Mouse (Mus musculus) CD4-positive naive resting alpha-beta T cell, adult 57 days (primary cell): ENCODE measurements around the gene Celsr1. TPM values are rescaled to one million over a fixed set of nuclear protein-coding genes. Genes with fewer than 3 reads are reported as not detected.

Experiments used
- total RNA-seq: library from RNA; stranded (reverse); gene quantifications from one replicate; pipeline ENCODE4 v1.2.4, GENCODE M21; 2023

The Celsr1 gene
- 19.8 TPM for total RNA-seq

GRCm38 (mm10) chr15:86033191-86033841 is at the start of gene Celsr1:
TSS of gene Celsr1 (minus strand) at chr15:86033777.

DNA sequence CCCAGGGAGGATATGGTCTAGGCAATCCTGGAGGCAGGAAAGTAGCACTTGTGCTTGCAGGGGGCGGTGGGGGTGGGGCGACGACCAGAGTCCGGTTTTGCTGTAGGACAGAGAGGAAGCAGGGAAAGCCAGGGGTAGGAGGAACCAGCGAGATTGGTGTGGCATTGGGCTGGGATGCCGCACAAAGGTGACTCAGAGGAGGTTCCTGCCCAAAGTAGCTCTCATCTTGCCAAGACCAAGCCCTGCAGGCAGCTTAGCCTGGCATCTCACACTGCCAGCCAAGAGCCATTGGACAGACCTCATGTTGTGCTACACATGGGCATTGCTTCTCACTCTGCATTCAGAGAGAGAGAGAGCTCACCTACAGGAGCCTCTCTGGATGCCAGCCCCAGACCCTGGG is 23.8 kb upstream of the Celsr1 start, which contains the start of gene Gramd4:
Gene Gramd4 (plus strand): TSS at position 283 of the 400 bp plus-strand sequence.

DNA sequence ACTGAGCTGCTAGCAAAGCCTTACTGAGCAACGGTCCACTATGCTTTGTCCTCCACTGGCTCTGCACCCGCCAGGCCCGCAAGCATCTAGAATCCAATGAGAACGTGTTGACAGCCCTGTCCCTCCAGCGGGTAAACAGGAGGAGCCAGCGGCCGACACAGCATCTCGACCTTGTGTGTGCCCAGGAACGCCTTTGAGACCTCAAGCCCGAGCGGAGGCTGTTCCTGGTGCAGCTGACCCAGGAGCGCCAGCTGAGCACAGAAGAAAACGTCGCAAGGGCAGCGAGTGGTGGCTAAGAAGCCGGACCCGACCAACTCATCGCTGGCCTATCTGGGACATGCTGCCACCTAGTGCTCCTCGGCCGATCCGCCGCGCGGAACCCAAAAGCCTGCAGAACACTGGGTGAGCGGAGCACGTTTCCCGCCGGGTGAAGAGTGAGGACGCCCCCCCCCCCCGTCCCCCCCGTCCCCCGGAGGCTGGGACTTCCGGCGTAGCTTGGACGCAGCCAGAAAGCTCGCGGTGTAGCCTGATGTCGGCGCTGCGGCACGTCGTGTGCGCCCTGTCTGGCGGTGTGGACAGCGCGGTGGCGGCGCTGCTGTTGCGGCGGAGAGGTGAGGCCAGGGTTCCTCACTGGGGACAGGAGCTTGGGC is 154.6 kb downstream of the Celsr1 start, which contains the start of gene Trmu:
Gene Trmu (plus strand): TSS at position 465 of the 650 bp plus-strand sequence.

DNA sequence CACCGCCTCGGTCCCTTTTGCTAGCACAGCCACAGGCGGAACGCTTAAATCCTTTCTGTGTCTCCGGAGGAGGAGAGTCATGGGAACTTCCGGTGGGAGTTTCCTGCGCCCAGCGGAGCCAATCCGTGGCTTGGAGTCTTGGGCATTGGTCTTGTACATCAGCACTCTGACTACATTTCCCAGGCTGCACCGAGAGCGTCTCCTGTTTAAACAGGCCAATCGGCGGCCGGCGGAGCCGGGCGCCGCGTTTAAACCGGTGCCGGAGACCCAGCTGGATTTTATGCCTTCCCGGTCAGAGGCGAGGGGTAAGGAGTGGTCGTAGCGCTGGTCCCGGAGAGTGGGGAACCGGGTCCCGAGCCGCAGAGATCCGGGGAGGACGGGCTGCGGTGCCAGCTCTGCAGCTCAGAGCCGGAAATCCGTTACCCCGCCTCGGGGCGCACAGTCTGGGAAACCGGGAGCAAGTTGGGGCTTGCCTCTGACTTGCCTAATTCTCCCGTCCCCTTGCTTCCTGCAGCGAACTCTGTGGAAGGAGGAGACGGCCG is 174.0 kb downstream of the Celsr1 start, which contains the start of gene Gtse1:
Gene Gtse1 (plus strand): TSS at position 256 of the 542 bp plus-strand sequence.

Other genes starting within 250 kb of the Celsr1 start
- gene Cdpf1, start 222.1 kb downstream of the Celsr1 start, total RNA-seq, result 22.3 TPM
- not detected for gene Pkdrej, start 212.0 kb downstream of the Celsr1 start, total RNA-seq
- gene Ttc38, start 201.5 kb downstream of the Celsr1 start, total RNA-seq, result 16.2 TPM
- gene Gtse1, start 174.0 kb downstream of the Celsr1 start, total RNA-seq, result 2.4 TPM
- gene Trmu, start 154.5 kb downstream of the Celsr1 start, total RNA-seq, result 37.6 TPM
- 145 TPM for gene Gramd4, start 23.9 kb upstream of the Celsr1 start, total RNA-seq
- 20.9 TPM for gene Cerk, start 152.4 kb upstream of the Celsr1 start, total RNA-seq
- 31.5 TPM for gene Tbc1d22a, start 180.7 kb upstream of the Celsr1 start, total RNA-seq